ENCODE assay signal across 10 mouse cellular contexts in genomic region chr9:56901187-56901586, GRCm38 (mm10). TPM values are rescaled to one million over a fixed set of nuclear protein-coding genes. Genes with fewer than 3 reads are reported as not detected.
DNase-seq lines count a peak whose midpoint lies in the region; ATAC-seq lines count a peak whose summit lies in the region.
"Had no signal": no experiment of that assay in that cellular context is flagged by ENCODE, and none has a peak within 500 bp of the region (broad histone marks: within the 10 kb centered on the region; RNA-seq: fewer than 3 reads in every experiment).

No protein-coding gene starts in this region.

- peak overlapping the region; percentile 47; the same call in 1 of the 2 replicates for H3K27ac ChIP-seq in hindbrain, embryonic 10.5 days
- no peak overlapping the region for H3K27ac ChIP-seq in hindbrain, embryonic 11.5 days (ENCODE audit: low read depth, low read length)
- no peak overlapping the region for H3K27ac ChIP-seq in midbrain, embryonic 16.5 days (ENCODE audit: low read length)
- H3K27ac ChIP-seq: hindbrain, embryonic 15.5 days had no signal

- H3K4me1 ChIP-seq in hindbrain, embryonic 10.5 days (replicated peaks) = peaks cover 27% of the 10 kb centered on the region
- H3K4me1 ChIP-seq in hindbrain, embryonic 11.5 days (replicated peaks; ENCODE audit: control insufficient read depth, insufficient read depth, low read length) = no peaks in the 10 kb centered on the region
- H3K4me1 ChIP-seq in midbrain, embryonic 16.5 days (ENCODE audit: control insufficient read depth, insufficient read depth, low read length) = no peaks in the 10 kb centered on the region
- H3K4me1 ChIP-seq: hindbrain, embryonic 15.5 days had no signal

- no peak overlapping the region for H3K9ac ChIP-seq in hindbrain, embryonic 11.5 days (ENCODE audit: low read depth, low read length)
- no peak overlapping the region for H3K9ac ChIP-seq in midbrain, embryonic 16.5 days (ENCODE audit: low read depth, low read length)
- H3K9ac ChIP-seq: hindbrain, embryonic 15.5 days had no signal

- no peak overlapping the region for H3K4me2 ChIP-seq in hindbrain, embryonic 11.5 days (replicated peaks; ENCODE audit: low read depth, low read length)
- H3K4me2 ChIP-seq in midbrain, embryonic 16.5 days (ENCODE audit: low read length) = no peak overlapping the region
- H3K4me2 ChIP-seq: hindbrain, embryonic 15.5 days had no signal

- ATAC-seq in hindbrain, embryonic 11.5 days (ENCODE audit: low FRiP score) = no peak
- no peak for ATAC-seq in midbrain, embryonic 16.5 days
- ATAC-seq: Patski had no signal

- no peaks in the 10 kb centered on the region for H3K36me3 ChIP-seq in hindbrain, embryonic 10.5 days
- H3K36me3 ChIP-seq in hindbrain, embryonic 11.5 days (ENCODE audit: control insufficient read depth, insufficient read depth, low read length) = no peaks in the 10 kb centered on the region
- no peaks in the 10 kb centered on the region for H3K36me3 ChIP-seq in midbrain, embryonic 16.5 days (ENCODE audit: control insufficient read depth, insufficient read depth, low read length)
- H3K36me3 ChIP-seq: hindbrain, embryonic 15.5 days had no signal

- no peak for DNase-seq in hindbrain, embryonic 10.5 days (ENCODE audit: low spot score)
- no peak for DNase-seq in hindbrain, embryonic 11.5 days (ENCODE audit: low spot score)
- DNase-seq in CD4-positive, CD25-positive, alpha-beta regulatory T cell, adult 2 months (ENCODE audit: low read depth, low spot score) = peak; percentile 28
- DNase-seq in brain, adult 2 months (ENCODE audit: low read depth, low spot score) = peak; percentile 81
- DNase-seq in lung, postnatal 25 days (ENCODE audit: low spot score) = peak; percentile 61
- DNase-seq in retina, postnatal 1 day = no peak
- DNase-seq in adrenal gland, postnatal 36 days = no peak

- WGBS in hindbrain, embryonic 10.5 days = 69% methylated on average over 8 of the region's 8 CpGs
- WGBS in hindbrain, embryonic 11.5 days = 67% methylated on average over 8 of the region's 8 CpGs
- WGBS in midbrain, embryonic 16.5 days = 75% methylated on average over 6 of the region's 8 CpGs

- no peak overlapping the region for H3K4me3 ChIP-seq in hindbrain, embryonic 10.5 days
- no peak overlapping the region for H3K4me3 ChIP-seq in hindbrain, embryonic 11.5 days (ENCODE audit: low read depth, low read length)
- no peak overlapping the region for H3K4me3 ChIP-seq in midbrain, embryonic 16.5 days (ENCODE audit: low read depth, low read length)
- H3K4me3 ChIP-seq: hindbrain, embryonic 15.5 days had no signal

- no peaks in the 10 kb centered on the region for H3K9me3 ChIP-seq in hindbrain, embryonic 10.5 days
- H3K9me3 ChIP-seq in hindbrain, embryonic 11.5 days (ENCODE audit: control insufficient read depth, low read length) = no peaks in the 10 kb centered on the region
- no peaks in the 10 kb centered on the region for H3K9me3 ChIP-seq in midbrain, embryonic 16.5 days (replicated peaks; ENCODE audit: control insufficient read depth, low read length, poor library complexity, severe bottlenecking)
- H3K9me3 ChIP-seq: hindbrain, embryonic 15.5 days had no signal

- no peaks in the 10 kb centered on the region for H3K27me3 ChIP-seq in hindbrain, embryonic 10.5 days (ENCODE audit: insufficient read depth, poor library complexity, severe bottlenecking)
- no peaks in the 10 kb centered on the region for H3K27me3 ChIP-seq in hindbrain, embryonic 11.5 days (ENCODE audit: control insufficient read depth, insufficient read depth, low read length)
- H3K27me3 ChIP-seq in midbrain, embryonic 16.5 days (ENCODE audit: control insufficient read depth, insufficient read depth, low read depth, low read length) = no peaks in the 10 kb centered on the region
- H3K27me3 ChIP-seq: hindbrain, embryonic 15.5 days; Patski had no signal

RNA-seq across cellular contexts. Expression of gene Snx33, which starts 27.0 kb away (rescaled TPM):
- 6.7 and 9.2 TPM in 2 replicates for polyA plus RNA-seq in hindbrain, embryonic 10.5 days (2016; fragmentation: Nextera tagmentation; extraction: Ambion mirVana)
- 3.3 and 3.8 TPM in 2 replicates for polyA plus RNA-seq in hindbrain, embryonic 11.5 days (2014; fragmentation: Nextera tagmentation; extraction: Ambion mirVana)
- total RNA-seq in adrenal gland, postnatal 36 days (2021) = 10 to 100 TPM; 24.2 to 27.9 TPM
- 2.2 and 2.7 TPM in 2 replicates for polyA plus RNA-seq in midbrain, embryonic 16.5 days (2015; fragmentation: Nextera tagmentation; extraction: Ambion mirVana)

RNA-seq across cellular contexts. Expression of gene Imp3, which starts 36.1 kb away (rescaled TPM):
- polyA plus RNA-seq in hindbrain, embryonic 10.5 days (2016; fragmentation: Nextera tagmentation; extraction: Ambion mirVana) = 66.8 and 67.9 TPM in 2 replicates
- 66.0 and 70.2 TPM in 2 replicates for polyA plus RNA-seq in hindbrain, embryonic 11.5 days (2014; fragmentation: Nextera tagmentation; extraction: Ambion mirVana)
- 100 to 1,000 TPM in 1 of 2 experiments, 10 to 100 TPM in 1; 89.4 to 106 TPM for total RNA-seq in adrenal gland, postnatal 36 days (2021)
- 66.9 and 72.9 TPM in 2 replicates for polyA plus RNA-seq in midbrain, embryonic 16.5 days (2015; fragmentation: Nextera tagmentation; extraction: Ambion mirVana)

RNA-seq across cellular contexts. Expression of gene Cspg4, which starts 36.4 kb away (rescaled TPM):
- 1.9 and 2.0 TPM in 2 replicates for polyA plus RNA-seq in hindbrain, embryonic 10.5 days (2016; fragmentation: Nextera tagmentation; extraction: Ambion mirVana)
- 2.6 and 2.7 TPM in 2 replicates for polyA plus RNA-seq in hindbrain, embryonic 11.5 days (2014; fragmentation: Nextera tagmentation; extraction: Ambion mirVana)
- 10 to 100 TPM in 1 of 2 experiments, 1 to 10 TPM in 1; 9.7 to 12.0 TPM for total RNA-seq in adrenal gland, postnatal 36 days (2021)
- polyA plus RNA-seq in midbrain, embryonic 16.5 days (2015; fragmentation: Nextera tagmentation; extraction: Ambion mirVana) = 7.3 and 7.8 TPM in 2 replicates

RNA-seq across cellular contexts. Expression of gene Odf3l1, which starts 36.7 kb away (rescaled TPM):
- 0.14 TPM in 1 of 2 replicates, not detected in the other for polyA plus RNA-seq in hindbrain, embryonic 10.5 days (2016; fragmentation: Nextera tagmentation; extraction: Ambion mirVana)
- 0.36 and 0.37 TPM in 2 replicates for polyA plus RNA-seq in hindbrain, embryonic 11.5 days (2014; fragmentation: Nextera tagmentation; extraction: Ambion mirVana)
- total RNA-seq in adrenal gland, postnatal 36 days (2021) = 1 to 10 TPM in 1 of 2 experiments, under 1 TPM in 1; 0.63 to 1.7 TPM
- not detected in 2 replicates for polyA plus RNA-seq in midbrain, embryonic 16.5 days (2015; fragmentation: Nextera tagmentation; extraction: Ambion mirVana)
- polyA plus RNA-seq: Patski had no signal

RNA-seq across cellular contexts. Expression of gene Snupn, which starts 49.5 kb away (rescaled TPM):
- polyA plus RNA-seq in hindbrain, embryonic 10.5 days (2016; fragmentation: Nextera tagmentation; extraction: Ambion mirVana) = 28.4 and 28.6 TPM in 2 replicates
- polyA plus RNA-seq in hindbrain, embryonic 11.5 days (2014; fragmentation: Nextera tagmentation; extraction: Ambion mirVana) = 26.4 and 30.3 TPM in 2 replicates
- total RNA-seq in adrenal gland, postnatal 36 days (2021) = 10 to 100 TPM; 11.7 to 12.4 TPM
- polyA plus RNA-seq in midbrain, embryonic 16.5 days (2015; fragmentation: Nextera tagmentation; extraction: Ambion mirVana) = 27.2 and 32.0 TPM in 2 replicates

Comparison
In these comparisons a context has a peak if more than half of its experiments do, and no peak if none do; other contexts are left out.
1. DNase-seq: peak in CD4-positive, CD25-positive, alpha-beta regulatory T cell, adult 2 months (single experiment), brain, adult 2 months (single experiment) and lung, postnatal 25 days (single experiment); none in hindbrain, embryonic 10.5 days (single experiment), hindbrain, embryonic 11.5 days (single experiment), retina, postnatal 1 day (single experiment) and adrenal gland, postnatal 36 days (0 of 2).